Mouse (Mus musculus) brain, embryonic 14.5 days (tissue): ENCODE measurements around the gene Jazf1. TPM values are rescaled to one million over a fixed set of nuclear protein-coding genes. Genes with fewer than 3 reads are reported as not detected.
A peak's percentile ranks its signal among the peaks of the same experiment; 100 is the strongest.

Experiments
- DNase-seq: peaks from one replicate; pipeline ENCODE4 v3.0.0-alpha.2; 2011; ENCODE audit warnings: low read depth
- CTCF ChIP-seq: fragments of 200-500 bp; IDR thresholded peaks from 2 replicates; pipeline ENCODE4 v1.5.1; 2012; ENCODE audit warnings: inconsistent platforms, mild to moderate bottlenecking, moderate library complexity, borderline replicate concordance; ENCODE audit not compliant: insufficient read depth, insufficient read length; ENCODE audit errors: extremely low read depth
- POLR2A ChIP-seq: fragments of 200-500 bp; IDR thresholded peaks from 2 replicates; pipeline ENCODE4 v1.6.1; 2012; ENCODE audit warnings: mild to moderate bottlenecking, inconsistent platforms, borderline replicate concordance; ENCODE audit not compliant: poor library complexity, insufficient read depth, insufficient read length, severe bottlenecking; ENCODE audit errors: extremely low read depth
- polyA plus RNA-seq: library from polyadenylated mRNA; depleted of rRNA; stranded (reverse); fragments of >200 nt; gene quantifications from 2 replicates; pipeline ENCODE4 v1.2.3, GENCODE M21; 2012

Gene Jazf1
- polyA plus RNA-seq, 1 experiment, result 26.8 TPM

- DNase-seq, result no peak
- TF ChIP-seq POLR2A (no peak), CTCF (no peak)
Measured at GRCm38 (mm10) chr6:53038176-53038575, 30.3 kb downstream of the Jazf1 start.

GRCm38 (mm10) chr6:53034362-53035011 is 33.9 kb downstream of the Jazf1 start:
- no peak for DNase-seq
- no peak for TF ChIP-seq POLR2A

- TF ChIP-seq POLR2A (no peak), CTCF (peak; percentile 51; the same call in 1 of the 2 replicates)
Measured at GRCm38 (mm10) chr6:53032730-53033484, 35.5 kb downstream of the Jazf1 start.

GRCm38 (mm10) chr6:53022069-53022468 is 46.4 kb downstream of the Jazf1 start:
- TF ChIP-seq POLR2A, result no peak
- TF ChIP-seq CTCF, result no peak
- no peak for DNase-seq

More at GRCm38 (mm10) chr6:53032730-53033484, 35.5 kb downstream of the Jazf1 start:
- peak; percentile 21 for DNase-seq

GRCm38 (mm10) chr6:53021081-53021480 is 47.4 kb downstream of the Jazf1 start:
- TF ChIP-seq CTCF (no peak), POLR2A (no peak)
- DNase-seq, result no peak

GRCm38 (mm10) chr6:53017357-53018205 is 50.9 kb downstream of the Jazf1 start:
- TF ChIP-seq CTCF, result no peak
- no peak for TF ChIP-seq POLR2A
- no peak for DNase-seq

GRCm38 (mm10) chr6:53014460-53015455 is 53.7 kb downstream of the Jazf1 start:
- DNase-seq, result peak; percentile 86
- TF ChIP-seq CTCF, result no peak
- TF ChIP-seq POLR2A, result no peak

- no peak for TF ChIP-seq POLR2A
- TF ChIP-seq CTCF, result no peak
- no peak for DNase-seq
Measured at GRCm38 (mm10) chr6:53010286-53010685, 58.1 kb downstream of the Jazf1 start.

GRCm38 (mm10) chr6:53006032-53006431 is 62.4 kb downstream of the Jazf1 start:
- DNase-seq, result no peak
- TF ChIP-seq CTCF (no peak), POLR2A (no peak)

- TF ChIP-seq POLR2A, result no peak
- no peak for TF ChIP-seq CTCF
Measured at GRCm38 (mm10) chr6:53005544-53005943, 62.9 kb downstream of the Jazf1 start.

More at GRCm38 (mm10) chr6:53005544-53005943, 62.9 kb downstream of the Jazf1 start:
- no peak for DNase-seq
